Mouse (Mus musculus) cerebellum, adult (tissue): Measurements from ENCODE around the gene Morn1.
A peak's percentile ranks its signal among the peaks of the same experiment; 100 is the strongest.

Experiments
- ATAC-seq: cut with Nextera tagmentation; 2 replicates; pipeline ENCODE4 v1.9.2; 2017; ENCODE audit warnings: mild to moderate bottlenecking, moderate library complexity, mixed read lengths; ENCODE audit not compliant: insufficient number of reproducible peaks, low FRiP score, low TSS enrichment

Morn1 gene

DNA sequence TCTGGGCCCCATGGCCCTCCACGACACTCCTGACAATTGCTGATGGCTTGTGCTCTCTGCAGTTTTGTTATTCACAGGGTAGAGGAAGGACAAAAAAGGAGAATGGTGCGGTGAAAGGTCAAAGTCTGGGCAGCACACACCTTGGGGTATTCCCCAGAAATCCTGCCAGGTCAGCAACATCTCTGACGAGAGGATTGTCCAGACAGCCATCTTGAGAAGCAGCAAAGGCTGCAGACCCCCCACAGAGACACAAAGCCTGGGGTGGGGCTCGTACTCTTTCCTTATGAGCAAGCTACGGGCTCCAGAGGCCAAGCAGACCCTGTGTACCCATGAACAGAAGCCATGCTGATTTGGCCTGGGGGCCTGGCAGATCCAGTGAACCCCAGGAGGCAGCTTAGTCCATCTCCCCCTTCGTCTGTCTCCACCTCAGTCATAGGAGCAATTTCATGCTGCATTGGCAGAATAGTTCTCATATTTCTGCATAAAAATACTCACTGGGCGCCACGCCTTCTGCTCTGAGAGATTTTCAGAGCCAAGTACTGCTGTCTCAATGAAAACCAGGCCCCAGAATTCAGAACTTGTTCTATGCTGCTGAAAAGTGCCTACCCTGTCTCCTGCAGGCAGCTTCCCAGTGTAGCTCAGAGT, 27.5 kb downstream of the Morn1 start:
- ATAC-seq: no peak

DNA sequence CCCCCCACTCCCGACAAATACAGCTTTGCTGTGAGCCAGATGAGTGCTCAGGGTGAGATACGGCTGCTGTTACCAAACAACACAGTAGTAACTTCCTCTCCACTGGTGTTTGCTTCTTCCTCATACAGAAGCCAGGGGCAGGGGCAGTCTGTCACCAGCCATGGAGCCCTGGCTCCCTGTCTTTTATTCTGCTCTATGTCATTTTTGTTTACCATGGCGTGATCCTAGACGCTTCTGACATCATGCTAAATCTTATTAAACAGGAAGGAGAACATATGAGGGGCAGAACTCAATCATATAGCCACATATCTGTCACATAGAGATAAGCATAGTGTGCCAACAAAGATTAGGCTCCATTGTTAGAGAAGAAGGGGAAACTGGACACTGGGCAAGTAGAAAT, 30.2 kb downstream of the Morn1 start:
- ATAC-seq: no peak

DNA sequence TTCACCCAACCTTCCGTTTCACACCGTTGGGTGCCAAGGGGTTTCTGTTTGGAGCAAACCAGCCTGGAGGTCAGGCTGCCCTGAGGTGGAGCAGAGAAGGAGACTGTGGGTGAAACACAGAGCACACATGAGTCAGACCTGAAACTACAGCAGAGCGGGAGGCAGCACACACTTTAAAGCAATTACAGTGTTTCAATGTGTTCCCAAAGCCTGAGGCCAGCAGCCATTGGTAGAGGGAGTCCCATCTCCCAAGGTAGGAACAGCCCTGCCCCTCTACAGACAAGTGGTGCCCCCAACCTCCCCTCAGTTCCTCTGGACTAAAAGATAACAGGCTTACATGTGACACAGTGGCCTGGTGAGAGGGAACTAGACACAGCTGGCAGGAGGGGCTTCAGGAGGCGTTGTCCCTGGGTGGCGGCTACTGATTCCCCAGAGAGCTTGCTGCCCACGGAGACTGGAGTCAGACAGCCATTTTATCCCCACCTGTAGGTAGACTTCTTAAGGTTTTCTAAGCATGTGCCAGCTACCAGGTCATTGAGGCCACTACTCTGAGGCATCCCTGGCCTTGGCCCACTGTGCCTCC, 31.1 kb downstream of the Morn1 start:
- no peak for ATAC-seq

GRCm38 (mm10) chr4:155118278-155118677, 31.9 kb downstream of the Morn1 start:
- ATAC-seq: no peak

DNA sequence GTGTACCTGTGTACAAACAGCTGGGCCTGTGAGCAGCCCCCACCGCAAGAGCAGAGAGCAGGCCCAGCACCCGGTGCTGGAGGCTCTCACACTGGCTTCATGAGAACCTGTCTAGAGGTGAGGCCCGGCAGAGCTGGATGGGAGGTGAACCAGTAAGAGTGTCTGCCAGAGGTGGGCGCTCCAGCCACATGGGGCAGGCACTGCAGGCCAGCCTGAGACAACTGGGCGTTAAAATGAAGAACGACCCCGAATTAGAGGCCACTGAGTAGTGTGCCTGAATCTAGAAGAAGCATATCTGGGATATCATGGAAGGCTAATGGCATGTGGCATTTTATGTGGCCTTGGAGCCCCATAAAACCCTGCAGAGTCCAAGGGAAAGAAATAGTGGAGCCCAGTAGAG, 33.7 kb downstream of the Morn1 start:
- ATAC-seq: no peak

- ATAC-seq: no peak
These were observed 34.2 kb downstream of the Morn1 start for GRCm38 (mm10) chr4:155120583-155120982.

DNA sequence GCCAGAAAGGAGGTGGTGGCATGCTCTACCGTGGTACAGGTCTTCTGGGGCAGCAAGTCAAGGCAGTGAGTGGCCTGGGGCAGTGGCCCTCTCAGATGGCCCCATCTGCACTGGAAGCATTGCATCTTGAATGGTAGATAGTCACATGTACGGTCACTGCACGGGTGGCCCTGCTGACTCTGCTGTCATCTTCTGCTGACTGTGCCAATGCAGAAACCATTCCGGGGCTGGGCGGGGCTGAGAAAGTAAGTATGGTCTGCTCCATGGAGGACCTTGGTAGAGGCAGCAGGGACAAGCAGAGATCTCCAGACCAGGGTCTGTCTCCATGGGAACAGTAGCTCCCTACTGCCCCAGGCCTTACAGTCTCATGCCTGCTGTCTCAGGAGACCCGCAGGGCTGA, 34.8 kb downstream of the Morn1 start:
- no peak for ATAC-seq

- no peak for ATAC-seq
These were observed 35.6 kb downstream of the Morn1 start for GRCm38 (mm10) chr4:155121915-155122443.

- ATAC-seq: no peak
These were observed 36.2 kb downstream of the Morn1 start for GRCm38 (mm10) chr4:155122444-155123040.

- ATAC-seq: no peak
These were observed 37.6 kb downstream of the Morn1 start for GRCm38 (mm10) chr4:155123868-155124534.

- ATAC-seq: no peak
These were observed 38.9 kb downstream of the Morn1 start for GRCm38 (mm10) chr4:155125310-155125709.

- no peak for ATAC-seq
These were observed 39.8 kb downstream of the Morn1 start for GRCm38 (mm10) chr4:155126194-155126593.

DNA sequence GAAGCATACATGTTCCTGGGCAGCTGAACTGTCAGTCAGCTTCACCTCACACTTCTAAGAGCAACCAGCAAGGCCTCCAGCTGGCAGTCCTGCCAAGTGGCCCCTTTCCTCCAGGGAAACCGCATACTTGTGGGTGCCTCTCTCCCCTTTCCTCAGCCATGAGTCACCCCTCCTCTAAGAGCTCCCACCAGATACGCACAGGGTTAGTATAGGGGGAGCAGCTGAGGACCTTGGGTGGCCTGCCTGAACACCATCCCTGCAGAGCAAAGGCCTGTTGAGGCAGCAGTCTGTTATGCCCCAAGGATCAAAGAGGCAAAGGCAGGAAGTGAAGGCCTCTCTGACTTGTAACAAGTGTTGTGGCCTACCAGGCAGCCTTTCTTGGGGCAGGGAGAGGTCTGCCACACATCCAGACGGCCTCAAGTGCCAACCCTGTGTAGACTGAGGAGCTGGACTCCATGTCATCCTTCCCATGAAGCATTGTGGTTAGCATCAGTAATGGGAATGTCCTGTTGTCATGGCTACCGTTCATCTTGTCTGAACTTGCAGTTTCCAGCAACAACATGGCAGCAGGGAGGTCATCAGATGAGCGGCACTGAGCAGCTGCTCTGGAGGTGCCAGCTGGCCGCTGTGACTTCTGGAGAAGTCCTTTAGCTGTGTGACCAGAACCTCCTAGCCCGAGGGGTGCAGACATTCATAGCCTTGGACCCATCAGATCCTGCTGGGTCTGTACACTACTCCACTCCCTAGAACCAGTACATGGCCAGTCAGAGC, 40.4 kb downstream of the Morn1 start:
- ATAC-seq: no peak

- no peak for ATAC-seq
These were observed 42.0 kb downstream of the Morn1 start for GRCm38 (mm10) chr4:155128411-155128810.

DNA sequence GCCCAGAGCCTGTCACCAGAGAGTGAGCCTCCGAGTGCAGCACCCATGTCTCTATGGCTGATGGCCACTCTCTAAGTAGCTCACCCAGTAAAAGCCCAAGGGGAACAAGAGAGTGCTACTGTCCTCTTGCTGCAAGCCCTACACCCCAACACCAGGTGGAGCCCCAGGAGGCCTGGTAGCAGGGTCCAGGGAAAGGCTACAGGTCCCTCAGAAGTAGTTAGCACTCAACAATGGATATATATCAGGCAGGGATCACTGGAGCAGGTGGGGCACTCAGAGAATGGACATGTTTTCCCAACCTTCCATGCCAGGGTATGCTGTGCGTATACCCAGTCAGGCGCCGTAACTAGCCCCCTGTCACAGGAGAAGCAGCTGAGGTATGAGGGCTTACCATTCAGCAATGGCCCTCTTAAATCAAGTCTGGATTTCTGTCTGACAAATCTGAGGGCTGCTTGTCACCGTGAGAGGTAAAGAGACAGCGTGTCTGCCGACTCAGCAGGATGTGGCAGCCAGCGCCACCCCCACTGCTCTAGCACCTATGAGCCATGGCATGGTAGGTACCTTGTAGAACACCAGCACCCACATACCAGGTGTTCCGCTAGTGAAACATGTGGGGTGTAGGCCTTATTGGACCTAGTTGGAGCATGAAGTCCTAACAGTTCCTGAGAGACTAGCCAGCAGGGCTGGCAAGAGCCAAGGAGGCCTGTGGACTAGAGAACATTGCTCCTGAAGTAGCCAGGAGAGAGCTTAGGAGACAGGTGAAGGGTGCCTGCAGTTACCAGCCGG, 42.9 kb downstream of the Morn1 start:
- 0 out of 2 replicates have a peak, but pooled peaks have one; percentile 11 for ATAC-seq

- peak; percentile 69; the same call in 1 of the 2 replicates for ATAC-seq
These were observed 43.6 kb downstream of the Morn1 start for GRCm38 (mm10) chr4:155129996-155130395.

- ATAC-seq: no peak
These were observed 44.2 kb downstream of the Morn1 start for GRCm38 (mm10) chr4:155130616-155131015.

DNA sequence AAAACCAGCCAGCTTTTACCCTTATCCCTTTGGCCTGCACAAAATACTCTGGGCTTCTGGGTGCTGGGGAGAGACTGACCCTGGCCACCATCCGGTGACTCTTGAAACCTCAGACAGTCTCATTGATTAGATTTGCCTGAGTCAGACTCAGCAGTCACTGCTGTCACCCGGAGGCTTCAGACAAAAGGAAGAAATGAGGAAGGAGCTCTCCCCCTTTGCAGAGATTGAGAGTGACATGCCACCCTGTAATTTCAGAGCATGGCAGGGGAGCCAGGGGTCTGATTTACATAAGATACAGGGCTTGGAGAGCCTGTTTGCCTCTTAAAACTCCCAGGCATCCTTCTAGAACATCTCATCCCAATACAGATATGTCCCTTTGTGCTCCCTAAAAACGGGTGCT, 46.8 kb downstream of the Morn1 start:
- no peak for ATAC-seq

- ATAC-seq: no peak
These were observed 47.5 kb downstream of the Morn1 start for GRCm38 (mm10) chr4:155133658-155134417.
